Mouse (Mus musculus) olfactory bulb, adult 2 months (tissue): ENCODE results near the gene Acacb. TPM values are rescaled to one million over a fixed set of nuclear protein-coding genes. Genes with fewer than 3 reads are reported as not detected.

Experiments used
- H3K27ac ChIP-seq: fragments of 200-500 bp; 2 replicates; pipeline ENCODE4 v1.5.1; 2012; ENCODE audit warnings: low read depth, low read length; ENCODE audit not compliant: insufficient read depth
- H3K4me1 ChIP-seq: fragments of 200-500 bp; 2 replicates; pipeline ENCODE4 v1.6.1; 2012; ENCODE audit warnings: low read length; ENCODE audit not compliant: control insufficient read depth, insufficient read depth
- H3K4me3 ChIP-seq: fragments of 200-500 bp; 2 replicates; pipeline ENCODE4 v1.5.1; 2012; ENCODE audit warnings: mild to moderate bottlenecking, low read depth, low read length, moderate library complexity; ENCODE audit not compliant: insufficient read depth
- CTCF ChIP-seq: fragments of 200-500 bp; IDR thresholded peaks from 2 replicates; pipeline ENCODE4 v1.5.1; 2012; ENCODE audit warnings: low read depth, mild to moderate bottlenecking, low read length, moderate library complexity; ENCODE audit not compliant: insufficient read depth
- POLR2A ChIP-seq: fragments of 200-500 bp; IDR thresholded peaks from 2 replicates; pipeline ENCODE4 v1.6.1; 2012; ENCODE audit warnings: mild to moderate bottlenecking, low read depth, low read length, moderate library complexity; ENCODE audit not compliant: insufficient read depth
- WGBS: fragments of 180-500 bp; shearing (Covaris S2); methylation state at CpG from one replicate; pipeline ENCODE4 v1.1.7; 2018; 5-methylcytosine and 5-hydroxymethylcytosine counted together
- polyA plus RNA-seq: library from polyadenylated mRNA; stranded (reverse); fragments of >200 nt; gene quantifications from 2 replicates; pipeline ENCODE4 v1.2.4, GENCODE M21; 2012; ENCODE audit warnings: low replicate concordance; ENCODE audit not compliant: missing spikeins, insufficient read depth, insufficient read length

Gene Acacb
- polyA plus RNA-seq, 1 experiment, result not detected

GRCm38 (mm10) chr5:114299883-114300610, 153.7 kb downstream of the Acacb start:
- H3K4me3 ChIP-seq, result no peak overlapping the region
- 82% methylated on average over 24 of the region's 24 CpGs for WGBS
- H3K27ac ChIP-seq, result no peak overlapping the region
- no peaks in the 10 kb centered on the region for H3K4me1 ChIP-seq
- TF ChIP-seq POLR2A (no peak), CTCF (no peak)

Other genes with a start within 250 kb of the Acacb start
- gene Coro1c, start 237.8 kb upstream of the Acacb start, polyA plus RNA-seq, result not detected in 2 replicates
- not detected in 2 replicates for gene Ssh1, start 152.6 kb upstream of the Acacb start, polyA plus RNA-seq
- gene Dao, start 142.8 kb upstream of the Acacb start, polyA plus RNA-seq, result not detected in 2 replicates
- gene Usp30, start 81.1 kb upstream of the Acacb start, polyA plus RNA-seq, result not detected in 2 replicates
- not detected in 2 replicates for gene Svop, start 55.0 kb upstream of the Acacb start, polyA plus RNA-seq
- gene Alkbh2, start 18.3 kb upstream of the Acacb start, polyA plus RNA-seq, result not detected in 2 replicates
- not detected in 2 replicates for gene Ung, start 16.1 kb upstream of the Acacb start, polyA plus RNA-seq
- gene Foxn4, start 127.3 kb downstream of the Acacb start, polyA plus RNA-seq, result not detected in 2 replicates
- not detected in 2 replicates for gene Myo1h, start 142.6 kb downstream of the Acacb start, polyA plus RNA-seq
- not detected in 2 replicates for gene Kctd10, start 234.0 kb downstream of the Acacb start, polyA plus RNA-seq
- 59.2 and 294 TPM in 2 replicates for gene Ube3b, start 234.1 kb downstream of the Acacb start, polyA plus RNA-seq